Mouse (Mus musculus): ENCODE measurements around the gene Mfsd1. TPM values are rescaled to one million over a fixed set of nuclear protein-coding genes. Genes with fewer than 3 reads are reported as not detected.

Mfsd1 gene
- polyA plus RNA-seq, 1 experiment from 2014 or later, result 42.9 TPM

DNA sequence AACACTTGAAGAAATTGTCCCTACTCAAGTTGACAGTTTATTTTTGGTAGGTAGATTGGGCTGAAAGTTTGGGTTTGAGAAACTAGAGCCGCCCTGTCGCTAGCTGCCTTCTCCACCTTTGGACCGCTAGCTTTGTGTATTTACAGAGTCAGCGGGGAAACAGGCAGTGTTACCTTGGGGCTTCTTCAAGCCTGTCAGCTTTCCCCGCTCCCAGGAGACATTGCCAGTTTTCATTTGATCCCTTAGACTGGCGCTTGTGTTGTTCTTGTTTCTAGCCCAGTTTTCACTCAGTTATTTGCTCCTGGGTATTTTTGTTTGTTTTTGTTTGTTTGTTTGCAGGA, 1.3 kb downstream of the Mfsd1 start:
- no peak for DNase-seq
- WGBS, result 86% methylated on average over 6 of the region's 6 CpGs
- Histone ChIP-seq H3K27ac (replicated peaks; ENCODE audit: low read depth, low read length) (no peak overlapping the region), H3K36me3 (ENCODE audit: control insufficient read depth, insufficient read depth, low read length) (peaks cover 18% of the 10 kb centered on the region), H3K4me1 (ENCODE audit: control insufficient read depth, insufficient read depth, low read length) (peaks cover 7% of the 10 kb centered on the region; the same call in 1 of the 2 replicates), H3K27me3 (ENCODE audit: control insufficient read depth, insufficient read depth, low read length) (0 out of 2 replicates have a peak, but pooled peaks cover 4% of the 10 kb centered on the region), H3K9me3 (ENCODE audit: control insufficient read depth, low read length) (no peaks in the 10 kb centered on the region), H3K4me2 (ENCODE audit: low read length) (peak overlapping the region; percentile 94), H3K4me3 (replicated peaks; ENCODE audit: low read depth, low read length) (peak overlapping the region; percentile 67), H3K9ac (replicated peaks; ENCODE audit: low read length) (no peak overlapping the region)
- no peak for ATAC-seq (ENCODE audit: low FRiP score, low TSS enrichment)

DNA sequence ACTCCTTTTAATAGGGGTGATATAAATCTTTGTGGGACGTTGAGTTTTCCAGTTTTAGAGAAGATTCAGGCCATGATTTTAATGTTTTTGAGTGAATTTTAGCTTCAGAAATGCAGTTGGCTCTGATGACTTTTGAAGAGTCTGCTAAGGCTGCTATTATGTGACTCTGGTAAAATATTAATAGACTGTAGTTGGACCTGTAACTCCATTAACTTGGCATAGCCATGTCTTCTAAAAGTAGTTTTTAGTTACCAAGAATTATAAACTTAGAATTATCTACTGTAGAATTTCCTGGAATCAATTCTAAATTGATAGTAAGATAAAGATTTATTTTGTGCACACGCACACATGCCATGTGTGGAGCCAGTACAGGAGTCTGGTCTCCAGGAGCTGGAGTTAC, 4.0 kb downstream of the Mfsd1 start:
- no peak overlapping the region for H3K4me3 ChIP-seq (replicated peaks; ENCODE audit: low read depth, low read length)
- 97% methylated on average over 2 of the region's 2 CpGs for WGBS

DNA sequence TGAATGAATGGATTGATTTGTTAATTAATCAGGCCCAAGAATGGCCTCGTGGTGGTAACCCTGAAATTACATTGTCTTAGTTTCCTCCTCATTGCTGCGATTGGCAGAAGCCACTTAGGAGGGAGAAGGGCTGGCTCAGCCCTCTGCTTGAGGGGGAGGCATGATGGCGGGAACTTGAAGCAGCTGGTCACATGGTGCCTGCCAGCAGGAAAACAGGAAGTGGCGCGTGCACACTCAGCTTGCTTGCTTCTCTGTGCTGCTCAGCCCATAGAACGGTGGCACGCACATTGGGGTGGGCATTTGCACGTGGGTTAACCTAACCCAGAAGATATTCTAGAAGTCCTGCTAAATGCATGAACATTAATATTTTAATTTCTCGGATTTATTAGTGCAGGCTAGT, 4.9 kb downstream of the Mfsd1 start:
- H3K36me3 ChIP-seq (ENCODE audit: control insufficient read depth, insufficient read depth, low read length), result peaks cover 54% of the 10 kb centered on the region
- H3K4me2 ChIP-seq (ENCODE audit: low read length), result no peak overlapping the region
- no peak overlapping the region for H3K27ac ChIP-seq (replicated peaks; ENCODE audit: low read depth, low read length)
- 89% methylated on average over 9 of the region's 9 CpGs for WGBS
- DNase-seq (no peak), ATAC-seq (ENCODE audit: low FRiP score, low TSS enrichment) (no peak)
- no peak overlapping the region for H3K4me3 ChIP-seq (replicated peaks; ENCODE audit: low read depth, low read length)
- H3K9me3 ChIP-seq (ENCODE audit: control insufficient read depth, low read length), result no peaks in the 10 kb centered on the region
- H3K4me1 ChIP-seq (ENCODE audit: control insufficient read depth, insufficient read depth, low read length), result peaks cover 7% of the 10 kb centered on the region; the same call in 1 of the 2 replicates
- no peaks in the 10 kb centered on the region for H3K27me3 ChIP-seq (ENCODE audit: control insufficient read depth, insufficient read depth, low read length)
- no peak overlapping the region for H3K9ac ChIP-seq (replicated peaks; ENCODE audit: low read length)

More for the DNA sequence above, 4.0 kb downstream of the Mfsd1 start:
- Histone ChIP-seq H3K9me3 (ENCODE audit: control insufficient read depth, low read length) (no peaks in the 10 kb centered on the region), H3K4me2 (ENCODE audit: low read length) (no peak overlapping the region), H3K27me3 (ENCODE audit: control insufficient read depth, insufficient read depth, low read length) (no peaks in the 10 kb centered on the region), H3K27ac (replicated peaks; ENCODE audit: low read depth, low read length) (no peak overlapping the region), H3K36me3 (ENCODE audit: control insufficient read depth, insufficient read depth, low read length) (peaks cover 45% of the 10 kb centered on the region), H3K9ac (replicated peaks; ENCODE audit: low read length) (no peak overlapping the region), H3K4me1 (ENCODE audit: control insufficient read depth, insufficient read depth, low read length) (peaks cover 7% of the 10 kb centered on the region; the same call in 1 of the 2 replicates)
- DNase-seq, result no peak
- no peak for ATAC-seq (ENCODE audit: low FRiP score, low TSS enrichment)

DNA sequence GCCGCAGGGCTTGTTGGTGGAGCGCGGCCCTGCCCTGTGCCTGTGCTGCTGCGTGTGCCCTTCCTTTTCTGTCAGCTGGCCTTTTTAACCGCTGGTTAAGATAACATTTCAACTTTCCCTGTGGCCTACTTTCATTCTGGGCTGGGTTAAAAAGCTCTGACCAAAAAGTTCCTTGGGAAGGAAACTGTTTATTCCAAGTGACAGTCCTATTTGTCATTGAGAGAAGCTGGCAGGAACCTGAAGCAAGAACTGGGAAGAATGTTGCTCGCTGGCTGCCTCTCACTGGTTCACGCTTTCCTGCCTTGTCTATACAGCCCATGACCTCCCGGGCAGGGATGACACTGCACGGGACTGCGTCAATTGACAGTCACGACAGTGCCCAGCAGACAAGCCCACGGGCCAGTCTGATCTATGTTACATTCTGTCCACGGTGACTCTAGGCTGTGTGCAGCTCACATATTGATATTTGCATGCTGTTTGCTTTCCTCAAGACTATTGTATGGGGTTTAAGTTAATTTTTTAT, 19.1 kb downstream of the Mfsd1 start:
- ATAC-seq (ENCODE audit: low FRiP score, low TSS enrichment) (no peak), DNase-seq (no peak)
- WGBS, result 93% methylated on average over 13 of the region's 13 CpGs
- Histone ChIP-seq H3K27me3 (ENCODE audit: control insufficient read depth, insufficient read depth, low read length) (no peaks in the 10 kb centered on the region), H3K9me3 (ENCODE audit: control insufficient read depth, low read length) (no peaks in the 10 kb centered on the region), H3K4me3 (replicated peaks; ENCODE audit: low read depth, low read length) (no peak overlapping the region), H3K27ac (replicated peaks; ENCODE audit: low read depth, low read length) (no peak overlapping the region), H3K4me1 (ENCODE audit: control insufficient read depth, insufficient read depth, low read length) (no peaks in the 10 kb centered on the region), H3K36me3 (ENCODE audit: control insufficient read depth, insufficient read depth, low read length) (peaks cover 64% of the 10 kb centered on the region), H3K9ac (replicated peaks; ENCODE audit: low read length) (no peak overlapping the region), H3K4me2 (ENCODE audit: low read length) (no peak overlapping the region)

DNA sequence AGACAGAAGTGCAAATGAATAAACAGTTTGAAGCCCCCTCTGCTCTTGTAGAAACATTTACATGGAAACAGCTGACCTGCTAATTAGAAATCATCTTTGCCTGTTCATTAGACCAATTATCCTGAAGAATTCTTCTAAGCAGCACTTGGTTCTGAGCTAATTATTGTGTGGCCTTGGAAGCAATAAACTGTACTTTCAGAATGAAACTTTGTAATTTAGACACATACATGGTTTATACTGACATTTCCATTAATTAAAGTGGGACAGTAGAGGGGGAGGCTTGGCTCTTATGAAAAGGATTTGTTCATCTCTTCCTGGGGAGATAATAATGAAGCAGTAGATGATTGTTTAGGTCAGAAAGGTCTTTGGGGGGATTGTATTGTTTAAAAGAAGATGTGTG, 35.7 kb downstream of the Mfsd1 start:
- Histone ChIP-seq H3K27ac (replicated peaks; ENCODE audit: low read depth, low read length) (no peak overlapping the region), H3K9ac (replicated peaks; ENCODE audit: low read length) (no peak overlapping the region), H3K9me3 (ENCODE audit: control insufficient read depth, low read length) (no peaks in the 10 kb centered on the region), H3K4me3 (replicated peaks; ENCODE audit: low read depth, low read length) (no peak overlapping the region), H3K36me3 (ENCODE audit: control insufficient read depth, insufficient read depth, low read length) (no peaks in the 10 kb centered on the region), H3K4me1 (ENCODE audit: control insufficient read depth, insufficient read depth, low read length) (no peaks in the 10 kb centered on the region), H3K4me2 (ENCODE audit: low read length) (no peak overlapping the region), H3K27me3 (ENCODE audit: control insufficient read depth, insufficient read depth, low read length) (no peaks in the 10 kb centered on the region)
- ATAC-seq (ENCODE audit: low FRiP score, low TSS enrichment) (no peak), DNase-seq (no peak)

DNA sequence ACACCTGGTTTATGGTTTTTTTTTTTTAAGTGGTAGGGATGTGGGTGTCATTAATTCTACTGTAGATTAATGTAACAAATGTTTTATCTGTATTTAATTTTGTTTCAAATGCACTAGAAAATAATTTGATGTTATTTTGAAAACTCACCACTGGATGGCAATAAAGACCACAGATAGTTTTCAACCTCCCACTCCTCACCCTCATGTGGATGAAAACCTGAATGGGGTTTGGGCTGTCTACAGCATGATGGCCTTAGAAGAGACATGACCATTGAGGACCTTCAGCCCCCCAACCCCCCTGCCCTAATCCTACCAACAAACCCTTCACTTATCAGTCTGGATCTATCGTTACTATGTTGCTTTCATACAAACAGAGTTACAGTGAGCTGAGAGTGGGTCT, 42.1 kb downstream of the Mfsd1 start:
- no peaks in the 10 kb centered on the region for H3K27me3 ChIP-seq (ENCODE audit: control insufficient read depth, insufficient read depth, low read length)
- 73% methylated on average over 1 of the region's 1 CpGs for WGBS
- H3K27ac ChIP-seq (replicated peaks; ENCODE audit: low read depth, low read length), result no peak overlapping the region
- no peak overlapping the region for H3K9ac ChIP-seq (replicated peaks; ENCODE audit: low read length)
- no peaks in the 10 kb centered on the region for H3K9me3 ChIP-seq (ENCODE audit: control insufficient read depth, low read length)
- no peaks in the 10 kb centered on the region for H3K36me3 ChIP-seq (ENCODE audit: control insufficient read depth, insufficient read depth, low read length)
- DNase-seq (peak; percentile 79), ATAC-seq (ENCODE audit: low FRiP score, low TSS enrichment) (peak; percentile 67; the same call in 1 of the 2 replicates)
- no peaks in the 10 kb centered on the region for H3K4me1 ChIP-seq (ENCODE audit: control insufficient read depth, insufficient read depth, low read length)
- H3K4me3 ChIP-seq (replicated peaks; ENCODE audit: low read depth, low read length), result no peak overlapping the region
- H3K4me2 ChIP-seq (ENCODE audit: low read length), result no peak overlapping the region

DNA sequence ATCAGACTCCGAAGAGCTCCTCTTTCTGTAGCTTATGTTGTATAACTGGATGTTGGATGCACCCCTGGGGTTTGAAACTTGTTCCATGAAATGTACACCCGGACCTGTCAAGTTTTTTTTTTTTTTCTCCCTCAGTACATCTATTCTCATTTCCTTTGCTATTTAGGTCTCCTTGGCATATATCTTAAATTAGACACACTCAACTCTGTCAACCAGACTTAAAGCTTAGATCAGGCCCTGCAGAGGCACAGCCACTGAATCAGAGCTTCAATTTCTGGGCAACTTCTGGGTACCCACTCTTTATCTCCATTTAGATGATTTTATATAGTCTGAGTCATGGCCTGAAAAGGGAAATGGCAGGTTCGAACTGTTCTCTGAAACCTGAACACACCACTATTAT, 60.6 kb downstream of the Mfsd1 start:
- Histone ChIP-seq H3K27ac (replicated peaks; ENCODE audit: low read depth, low read length) (no peak overlapping the region), H3K27me3 (ENCODE audit: control insufficient read depth, insufficient read depth, low read length) (no peaks in the 10 kb centered on the region), H3K36me3 (ENCODE audit: control insufficient read depth, insufficient read depth, low read length) (no peaks in the 10 kb centered on the region), H3K4me2 (ENCODE audit: low read length) (no peak overlapping the region), H3K4me1 (ENCODE audit: control insufficient read depth, insufficient read depth, low read length) (peaks cover 8% of the 10 kb centered on the region; the same call in 1 of the 2 replicates), H3K4me3 (replicated peaks; ENCODE audit: low read depth, low read length) (no peak overlapping the region), H3K9me3 (ENCODE audit: control insufficient read depth, low read length) (no peaks in the 10 kb centered on the region), H3K9ac (replicated peaks; ENCODE audit: low read length) (no peak overlapping the region)
- DNase-seq, result no peak
- ATAC-seq (ENCODE audit: low FRiP score, low TSS enrichment), result no peak
- WGBS, result 92% methylated on average over 3 of the region's 3 CpGs

DNA sequence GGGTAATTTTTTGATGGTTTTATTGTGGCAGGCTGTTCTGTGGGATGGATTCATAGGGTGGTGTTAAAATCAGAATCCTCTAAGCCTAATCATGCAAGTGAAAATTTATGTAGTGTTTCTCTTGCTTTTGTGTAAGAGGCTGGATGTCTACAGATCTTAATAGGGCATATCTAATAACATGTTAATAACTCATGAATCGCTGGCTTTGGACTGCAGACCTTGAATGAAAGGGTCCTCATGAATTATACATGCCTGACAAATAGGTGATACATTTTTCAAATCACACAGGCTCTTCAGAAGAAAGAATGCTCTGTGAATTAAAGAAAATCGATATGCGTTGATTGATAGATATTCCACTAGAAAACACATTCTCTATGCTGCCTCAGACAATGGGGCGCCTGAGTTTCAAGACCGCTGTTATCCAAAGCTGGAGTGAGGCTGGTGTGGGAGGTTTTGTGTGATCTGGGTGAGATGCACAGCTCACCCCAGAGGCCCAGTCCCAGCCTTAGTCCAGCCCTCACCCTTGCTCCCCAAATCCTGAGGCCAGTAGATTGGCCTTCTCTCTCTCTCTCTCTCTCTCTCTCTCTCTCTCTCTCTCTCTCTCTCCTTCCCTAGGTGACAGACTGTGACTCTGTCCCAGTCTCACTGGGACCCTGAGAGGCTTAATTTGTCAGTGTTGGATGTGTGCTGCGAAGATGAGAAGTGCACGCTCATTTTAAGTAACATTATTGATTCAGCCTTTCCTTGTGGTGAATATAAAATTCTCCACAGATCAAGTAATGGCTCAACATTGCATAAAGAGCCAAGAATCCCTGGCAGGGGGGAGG, 63.3 kb downstream of the Mfsd1 start:
- Histone ChIP-seq H3K4me1 (ENCODE audit: control insufficient read depth, insufficient read depth, low read length) (peaks cover 8% of the 10 kb centered on the region; the same call in 1 of the 2 replicates), H3K27me3 (ENCODE audit: control insufficient read depth, insufficient read depth, low read length) (no peaks in the 10 kb centered on the region), H3K4me2 (ENCODE audit: low read length) (no peak overlapping the region), H3K9me3 (ENCODE audit: control insufficient read depth, low read length) (no peaks in the 10 kb centered on the region), H3K36me3 (ENCODE audit: control insufficient read depth, insufficient read depth, low read length) (no peaks in the 10 kb centered on the region), H3K27ac (replicated peaks; ENCODE audit: low read depth, low read length) (peak overlapping the region; percentile 65), H3K9ac (replicated peaks; ENCODE audit: low read length) (no peak overlapping the region), H3K4me3 (replicated peaks; ENCODE audit: low read depth, low read length) (no peak overlapping the region)
- DNase-seq (peak; percentile 47), ATAC-seq (ENCODE audit: low FRiP score, low TSS enrichment) (peak; percentile 48; the same call in 1 of the 2 replicates)
- WGBS, result 22% methylated on average over 7 of the region's 7 CpGs
